Mouse (Mus musculus) erythroblast, embryonic 14.5 days (primary cell): ENCODE results near the gene Pccb. TPM values are rescaled to one million over a fixed set of nuclear protein-coding genes. Genes with fewer than 3 reads are reported as not detected.

Experiments
- H3K27me3 ChIP-seq: 2 replicates; pipeline ENCODE4 v1.6.1; 2012; ENCODE audit warnings: inconsistent platforms; ENCODE audit not compliant: control insufficient read depth
- H3K36me3 ChIP-seq: 2 replicates; pipeline ENCODE4 v1.6.1; 2012; ENCODE audit warnings: mild to moderate bottlenecking, inconsistent platforms; ENCODE audit not compliant: control insufficient read depth
- H3K4me1 ChIP-seq: 2 replicates; pipeline ENCODE4 v1.6.1; 2012; ENCODE audit warnings: inconsistent platforms; ENCODE audit not compliant: control insufficient read depth
- H3K4me3 ChIP-seq: replicated peaks from 2 replicates; pipeline ENCODE3; 2012; ENCODE audit warnings: moderate library complexity, mild to moderate bottlenecking, inconsistent platforms
- H3K9me3 ChIP-seq: 2 replicates; pipeline ENCODE4 v1.6.1; 2012; ENCODE audit warnings: low read length, inconsistent platforms, mixed read lengths; ENCODE audit not compliant: control insufficient read depth
- GATA1 ChIP-seq: IDR thresholded peaks from 2 replicates; pipeline ENCODE4 v1.6.1; 2012; ENCODE audit warnings: low read length, inconsistent platforms, mixed read lengths
- TAL1 ChIP-seq: IDR thresholded peaks from 3 replicates; pipeline ENCODE4 v1.6.1; 2012; ENCODE audit warnings: low read length, inconsistent platforms, mixed read lengths
- polyA plus RNA-seq: library from polyadenylated mRNA; stranded (reverse); fragments of >175 nt; gene quantifications from 2 replicates; pipeline ENCODE4 v1.2.3, GENCODE M21; 2012

Pccb gene
- polyA plus RNA-seq, result 4.3 and 5.0 TPM in 2 replicates

DNA sequence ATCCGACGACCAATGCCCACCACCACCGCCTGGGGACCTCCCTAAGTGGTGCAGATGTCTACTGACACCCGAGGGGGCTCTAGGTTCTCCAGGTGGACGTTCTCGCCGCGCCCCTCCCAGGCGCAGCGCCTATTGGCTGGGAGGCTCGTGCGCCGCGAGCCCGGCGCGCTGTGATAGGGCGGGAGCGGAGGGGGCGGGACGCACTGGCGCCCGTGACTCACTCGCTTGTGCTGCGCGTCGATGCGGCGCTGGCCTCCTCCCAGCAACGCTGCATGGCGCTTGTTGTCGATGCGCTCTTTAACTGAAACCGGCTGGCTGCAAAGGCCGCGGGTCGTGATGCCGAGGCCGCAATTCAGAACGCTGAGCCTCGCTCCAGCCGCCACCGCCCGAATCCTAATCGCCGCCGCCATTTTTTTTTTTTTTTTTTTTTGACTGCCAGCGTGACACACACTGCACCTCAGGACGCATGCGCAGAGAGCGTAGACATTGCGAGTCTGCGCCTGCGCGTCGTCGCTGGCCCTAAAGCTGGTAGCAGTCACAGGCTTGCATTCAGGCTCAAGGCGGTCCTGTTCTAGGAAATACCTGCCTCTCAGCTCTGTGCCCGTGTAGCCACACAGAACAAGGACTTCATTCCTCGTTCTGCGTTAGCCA lies at the start of gene Pccb:
Pccb (minus strand) TSS at position 451 of the 651 bp plus-strand sequence.
- Histone ChIP-seq H3K9me3 (no peaks in the 10 kb centered on the region), H3K36me3 (peaks cover 3% of the 10 kb centered on the region; the same call in 1 of the 2 replicates), H3K27me3 (peaks cover 4% of the 10 kb centered on the region), H3K4me3 (peak within 1 kb of the TSS; percentile 85), H3K4me1 (peaks cover 58% of the 10 kb centered on the region)
- TF ChIP-seq TAL1 (no peak), GATA1 (no peak)

DNA sequence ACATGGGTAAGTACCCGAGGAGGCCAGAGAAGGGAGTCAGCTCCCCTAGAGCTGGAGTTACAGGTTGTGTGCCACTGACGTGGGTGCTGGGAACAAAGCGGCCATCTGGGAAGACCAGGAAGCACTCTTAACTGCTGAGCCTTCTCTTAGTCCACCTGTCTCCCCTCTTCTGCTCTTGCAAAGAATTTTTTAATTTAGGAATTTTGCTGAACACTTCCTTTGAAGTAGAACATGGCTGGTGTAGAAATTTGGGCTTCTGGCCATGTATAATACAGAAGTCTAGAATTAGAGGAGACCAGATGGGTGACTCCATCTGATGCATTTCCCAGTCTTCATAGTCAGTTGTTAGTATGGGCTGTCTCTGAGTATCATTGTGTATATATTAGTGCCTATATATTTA lies 49.0 kb upstream of the Pccb start:
- H3K4me3 ChIP-seq, result no peak overlapping the region
- no peaks in the 10 kb centered on the region for H3K27me3 ChIP-seq
- no peaks in the 10 kb centered on the region for H3K9me3 ChIP-seq
- H3K4me1 ChIP-seq, result peaks cover 27% of the 10 kb centered on the region
- TF ChIP-seq TAL1 (no peak), GATA1 (no peak)
- peaks cover 41% of the 10 kb centered on the region for H3K36me3 ChIP-seq

DNA sequence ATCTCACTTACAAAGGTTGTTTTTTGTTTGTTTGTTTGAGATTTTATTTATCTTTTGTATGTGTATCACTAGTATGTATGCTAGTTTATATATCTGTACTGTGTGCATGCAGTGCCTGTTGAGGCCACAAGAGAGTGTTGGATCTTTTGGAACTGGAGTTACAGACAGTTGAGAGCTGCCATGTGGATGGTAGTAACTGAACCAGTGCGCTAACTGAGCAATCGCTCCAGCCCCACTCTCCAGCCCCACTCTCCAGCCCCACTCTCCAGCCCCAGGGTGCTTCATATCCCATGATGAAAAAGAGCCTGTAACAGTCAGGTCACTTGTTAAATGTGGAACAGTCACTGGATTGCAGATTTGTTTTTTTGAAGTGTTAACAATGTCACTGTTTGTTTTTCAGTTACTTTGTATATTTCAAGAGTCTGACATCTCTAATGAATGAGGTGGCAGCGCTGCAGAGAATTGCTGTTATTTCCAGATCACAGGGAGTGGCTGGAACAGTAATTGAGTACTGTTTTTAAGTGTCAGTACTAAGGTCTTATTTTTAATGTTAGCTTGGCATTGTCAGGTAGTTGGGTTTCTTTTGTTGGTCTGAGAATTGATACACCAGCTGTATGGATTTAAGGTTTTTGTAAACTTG lies 45.5 kb upstream of the Pccb start:
- TF ChIP-seq TAL1, result no peak
- no peak for TF ChIP-seq GATA1
- Histone ChIP-seq H3K27me3 (no peaks in the 10 kb centered on the region), H3K9me3 (no peaks in the 10 kb centered on the region), H3K36me3 (peaks cover 71% of the 10 kb centered on the region), H3K4me1 (peaks cover 49% of the 10 kb centered on the region), H3K4me3 (no peak overlapping the region)

DNA sequence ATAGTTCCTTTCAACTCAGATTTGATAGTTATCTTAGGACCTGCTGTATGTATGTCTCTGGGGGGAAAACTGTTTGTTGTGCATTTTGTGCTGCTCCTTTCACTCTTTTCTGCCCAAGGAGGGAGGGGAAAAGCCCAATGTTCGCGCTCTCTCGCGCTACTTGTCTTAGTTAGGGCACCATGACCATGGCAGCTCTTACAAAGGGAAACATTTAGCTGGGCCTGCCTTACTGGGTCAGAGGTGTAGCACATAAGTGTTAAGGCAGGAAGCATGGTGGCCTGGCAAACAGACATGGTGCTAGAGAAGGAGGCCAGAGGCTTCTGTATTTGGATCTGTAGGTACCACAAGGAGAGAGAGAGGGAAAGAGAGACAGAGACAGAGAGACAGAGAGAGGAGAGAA lies 43.9 kb upstream of the Pccb start:
- TF ChIP-seq GATA1, result no peak
- no peak for TF ChIP-seq TAL1
- peaks cover 64% of the 10 kb centered on the region for H3K36me3 ChIP-seq

DNA sequence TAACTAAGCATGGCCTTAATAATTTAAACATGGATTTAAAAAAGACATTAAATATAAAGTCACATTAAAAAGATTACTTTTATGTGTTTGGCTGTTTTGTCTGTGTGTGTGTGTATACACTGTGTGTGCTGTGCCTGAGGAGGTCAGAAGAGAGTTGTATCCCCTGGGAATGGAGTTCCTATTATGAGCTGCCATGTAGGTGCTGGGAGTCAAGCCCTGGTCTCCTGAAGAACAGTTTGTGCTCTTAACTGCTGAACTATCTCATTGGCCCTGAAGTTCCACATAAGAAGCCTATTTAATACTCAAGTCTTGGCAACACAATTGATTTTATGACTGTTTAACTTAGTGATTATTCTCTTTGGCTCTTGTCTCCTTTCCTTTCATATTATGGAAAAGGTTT lies 42.8 kb upstream of the Pccb start:
- TF ChIP-seq GATA1, result no peak
- no peak for TF ChIP-seq TAL1
- Histone ChIP-seq H3K27me3 (no peaks in the 10 kb centered on the region), H3K36me3 (peaks cover 61% of the 10 kb centered on the region), H3K4me3 (peak overlapping the region; percentile 99), H3K4me1 (peaks cover 56% of the 10 kb centered on the region), H3K9me3 (no peaks in the 10 kb centered on the region)

More for the DNA sequence above, 43.9 kb upstream of the Pccb start:
- Histone ChIP-seq H3K4me1 (peaks cover 47% of the 10 kb centered on the region), H3K9me3 (no peaks in the 10 kb centered on the region), H3K4me3 (peak overlapping the region; percentile 99), H3K27me3 (no peaks in the 10 kb centered on the region)

DNA sequence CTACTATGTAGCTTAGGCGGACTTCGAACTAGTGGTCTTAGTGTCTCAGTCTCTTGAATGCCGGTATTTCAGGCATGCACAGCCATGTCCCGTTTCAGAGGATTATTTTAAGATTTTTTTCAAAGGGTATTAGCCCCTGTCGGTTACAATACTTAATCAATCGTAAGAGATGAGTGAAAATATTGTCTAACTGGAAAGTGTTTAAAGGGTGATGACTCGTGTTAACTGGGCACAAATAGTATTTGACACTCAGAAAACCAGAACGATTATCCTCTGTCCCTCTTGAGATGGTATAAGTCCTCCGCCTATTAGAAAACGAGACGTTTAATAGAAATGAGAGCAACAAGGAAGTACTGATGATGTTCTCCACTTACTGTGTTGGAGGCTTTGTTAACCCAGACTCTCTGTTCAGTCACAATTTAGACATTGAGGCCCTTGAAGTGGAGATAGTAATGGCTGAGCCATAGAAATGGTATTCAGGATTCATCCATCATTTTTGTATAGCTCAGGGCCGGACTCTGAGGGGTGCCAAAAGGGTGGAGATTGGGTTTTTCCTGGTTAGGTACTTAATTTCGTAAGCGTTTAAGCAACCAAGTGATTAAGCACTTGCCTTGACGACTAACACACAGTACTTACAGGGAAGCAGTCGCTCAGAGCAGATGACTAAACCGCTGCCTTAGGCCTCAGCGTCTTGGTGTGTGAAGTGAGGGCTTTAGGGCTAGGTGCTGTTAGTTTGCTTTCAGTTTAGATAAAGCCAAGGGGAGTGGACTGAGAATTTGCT lies 41.6 kb upstream of the Pccb start:
- no peaks in the 10 kb centered on the region for H3K9me3 ChIP-seq
- peaks cover 52% of the 10 kb centered on the region for H3K36me3 ChIP-seq
- peak overlapping the region; percentile 99 for H3K4me3 ChIP-seq
- H3K4me1 ChIP-seq, result peaks cover 56% of the 10 kb centered on the region
- no peaks in the 10 kb centered on the region for H3K27me3 ChIP-seq
- no peak for TF ChIP-seq TAL1
- TF ChIP-seq GATA1, result no peak

DNA sequence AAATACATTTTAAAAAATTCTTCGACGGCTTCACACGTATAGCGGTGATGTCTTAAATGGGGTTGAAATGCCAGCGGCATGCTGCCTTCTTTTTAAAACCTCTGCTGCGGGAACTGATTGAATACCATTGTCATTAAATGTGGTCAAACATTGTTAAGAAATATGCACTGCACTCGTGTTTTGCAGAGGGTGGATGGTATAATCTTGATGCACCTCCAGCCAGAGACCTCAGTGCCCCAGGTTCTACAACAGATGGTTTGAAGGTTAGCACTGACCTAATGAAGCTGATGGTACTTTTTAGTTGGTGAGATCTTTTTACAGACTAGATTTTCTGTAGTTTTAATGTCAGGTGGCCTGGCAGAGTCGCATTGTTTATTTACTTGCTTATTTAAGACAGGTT lies 41.0 kb upstream of the Pccb start:
- peaks cover 48% of the 10 kb centered on the region for H3K36me3 ChIP-seq
- peak overlapping the region; percentile 99 for H3K4me3 ChIP-seq
- H3K4me1 ChIP-seq, result peaks cover 51% of the 10 kb centered on the region
- no peaks in the 10 kb centered on the region for H3K9me3 ChIP-seq
- TF ChIP-seq TAL1 (no peak), GATA1 (peak; percentile 37; the same call in 1 of the 2 replicates)
- no peaks in the 10 kb centered on the region for H3K27me3 ChIP-seq

DNA sequence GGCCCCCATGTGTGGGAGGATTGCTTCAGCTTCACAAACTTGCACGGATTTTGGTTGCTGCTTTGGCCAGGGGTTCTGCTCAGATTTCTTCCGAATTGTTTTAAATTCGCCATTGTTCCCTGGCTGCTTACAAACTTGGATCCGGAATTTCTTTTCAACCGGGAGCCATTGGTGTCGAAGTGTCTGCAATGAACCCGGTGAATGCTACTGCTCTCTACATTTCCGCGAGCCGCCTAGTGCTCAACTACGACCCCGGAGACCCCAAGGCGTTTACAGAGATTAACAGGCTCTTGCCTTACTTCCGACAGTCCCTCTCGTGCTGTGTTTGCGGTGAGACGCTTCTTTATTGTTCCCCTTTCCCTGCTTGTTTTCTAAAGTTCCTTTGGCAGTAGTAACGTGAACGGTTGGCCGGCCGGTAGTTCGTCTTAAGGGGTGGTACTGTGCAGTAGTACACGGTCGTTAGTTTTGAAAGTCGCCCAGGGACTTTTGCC lies 40.4 kb upstream of the Pccb start:
- TF ChIP-seq TAL1 (no peak), GATA1 (no peak)

More for the DNA sequence above, 40.4 kb upstream of the Pccb start:
- H3K36me3 ChIP-seq, result peaks cover 45% of the 10 kb centered on the region
- H3K4me3 ChIP-seq, result peak overlapping the region; percentile 99
- peaks cover 49% of the 10 kb centered on the region for H3K4me1 ChIP-seq
- H3K27me3 ChIP-seq, result no peaks in the 10 kb centered on the region
- peaks cover 2% of the 10 kb centered on the region; the same call in 1 of the 2 replicates for H3K9me3 ChIP-seq
